Mouse (Mus musculus): ENCODE data around the gene Podxl2.

The Podxl2 gene

DNA sequence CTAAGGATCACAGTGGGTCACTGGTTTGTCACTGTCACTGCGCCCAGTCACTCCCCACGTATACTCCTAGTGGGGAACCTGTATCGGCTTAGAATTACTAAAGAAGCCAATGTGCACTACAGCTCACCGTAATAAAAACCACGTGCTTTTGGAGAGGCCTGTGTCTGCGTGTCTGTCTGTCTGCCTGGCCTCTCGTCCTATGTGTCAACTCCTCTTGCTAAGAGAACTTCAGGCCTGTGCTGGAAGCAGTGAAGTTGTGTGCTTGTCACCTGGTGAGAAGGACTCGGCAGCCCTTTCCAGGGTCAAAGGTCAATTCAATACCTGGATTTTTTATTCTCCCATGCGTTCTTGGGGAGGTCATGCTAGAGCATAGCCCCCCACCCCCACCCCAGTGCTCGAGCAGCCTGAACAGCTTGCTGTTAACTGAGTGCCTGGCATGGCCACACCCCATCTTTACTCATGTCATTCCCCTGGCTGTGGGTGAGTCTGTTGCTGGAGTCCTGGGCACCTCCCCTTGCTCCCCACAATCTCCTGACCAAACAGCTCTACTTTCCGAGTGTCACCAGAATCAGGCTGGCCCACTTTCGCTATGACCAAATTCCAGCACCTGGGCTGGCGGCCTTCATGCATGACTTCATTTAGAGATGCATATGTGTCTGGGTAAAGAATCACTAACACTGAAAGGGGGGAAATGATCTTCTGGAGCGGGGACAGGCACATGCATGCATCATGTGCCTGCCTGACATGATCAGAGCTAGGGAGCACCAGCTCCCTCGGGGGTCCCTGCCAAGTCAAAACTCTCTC, 46.4 kb downstream of the Podxl2 start:
- no peak for DNase-seq (ENCODE audit: low read depth, low spot score)

DNA sequence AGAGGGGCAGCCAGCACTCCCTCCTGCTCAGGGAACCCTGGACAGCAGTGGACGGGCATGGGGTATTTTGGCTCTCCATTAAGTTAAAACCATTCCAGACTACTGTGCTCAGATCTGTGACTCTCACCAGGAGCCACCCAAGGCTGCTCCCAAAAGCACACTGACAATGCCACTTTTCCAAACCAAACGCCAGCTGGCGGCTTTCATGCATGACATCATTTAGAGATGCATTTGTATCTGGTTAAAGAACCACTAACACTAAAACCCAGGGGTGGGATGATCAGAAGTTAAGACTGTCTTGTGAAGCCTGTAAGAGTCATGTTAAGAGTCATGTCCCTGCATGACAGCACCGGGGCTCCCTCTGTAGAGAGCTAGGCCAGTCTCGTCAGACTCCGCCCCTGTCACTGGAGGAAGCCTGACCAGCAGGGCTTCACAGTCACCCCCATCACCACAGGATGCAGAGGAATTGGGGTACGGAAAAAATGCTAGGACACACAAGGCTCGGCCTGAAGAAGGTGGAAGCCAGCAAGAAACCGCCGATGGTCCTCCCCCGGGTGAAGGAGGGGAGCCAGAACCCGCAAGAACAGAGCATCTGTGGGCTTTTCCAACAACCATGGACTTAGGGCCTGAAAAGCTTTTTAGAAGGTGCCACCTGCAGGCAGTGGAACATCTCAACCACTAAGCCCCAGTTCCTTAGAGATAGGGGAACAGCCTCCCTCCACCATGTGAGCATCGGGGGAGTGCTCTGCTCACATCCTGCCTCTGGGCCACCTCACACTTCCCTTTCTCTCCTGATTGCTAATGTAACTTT, 47.2 kb downstream of the Podxl2 start:
- no peak for DNase-seq (ENCODE audit: low read depth, low spot score)

DNA sequence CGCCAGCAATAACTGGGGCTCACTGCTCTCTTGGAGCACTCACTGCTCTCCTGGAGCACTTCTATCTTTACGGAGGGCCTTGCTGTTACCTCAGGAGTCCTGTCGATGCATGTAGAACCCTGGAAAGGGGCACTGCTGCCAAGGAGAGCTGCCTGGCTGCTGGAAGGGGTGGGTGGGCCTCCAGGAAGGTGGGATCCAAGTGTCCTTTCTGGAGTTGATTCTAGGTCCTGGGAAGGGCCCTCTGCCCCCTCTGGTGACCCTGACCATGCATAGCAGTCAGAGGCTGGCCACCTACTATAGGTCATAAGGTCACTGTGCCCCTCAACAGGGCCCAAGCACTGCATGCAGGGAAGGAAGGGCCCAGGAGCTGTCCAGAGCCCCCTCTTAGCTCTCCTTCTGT, 47.9 kb downstream of the Podxl2 start:
- no peak for DNase-seq (ENCODE audit: low read depth, low spot score)

DNA sequence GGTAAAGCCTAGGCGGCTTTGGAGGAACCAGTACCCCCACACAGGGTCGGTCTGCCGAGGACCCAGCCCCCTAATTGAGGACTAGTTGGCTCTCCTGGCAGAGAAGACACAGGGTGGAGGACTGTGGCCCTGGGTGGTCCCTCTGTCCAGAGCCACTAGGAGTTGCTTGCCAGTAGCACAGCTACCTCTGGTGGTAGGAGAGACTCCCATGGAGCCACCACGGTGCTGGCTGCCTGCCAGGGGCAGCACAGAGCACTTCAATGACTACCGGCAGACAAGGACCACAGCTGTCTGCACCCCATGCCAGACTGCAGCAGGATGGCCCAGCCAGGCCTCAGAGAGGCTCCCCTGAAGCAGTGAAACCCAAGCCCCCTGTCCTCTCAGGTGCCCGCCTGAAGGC, 48.3 kb downstream of the Podxl2 start:
- DNase-seq (ENCODE audit: low read depth, low spot score) = no peak

DNA sequence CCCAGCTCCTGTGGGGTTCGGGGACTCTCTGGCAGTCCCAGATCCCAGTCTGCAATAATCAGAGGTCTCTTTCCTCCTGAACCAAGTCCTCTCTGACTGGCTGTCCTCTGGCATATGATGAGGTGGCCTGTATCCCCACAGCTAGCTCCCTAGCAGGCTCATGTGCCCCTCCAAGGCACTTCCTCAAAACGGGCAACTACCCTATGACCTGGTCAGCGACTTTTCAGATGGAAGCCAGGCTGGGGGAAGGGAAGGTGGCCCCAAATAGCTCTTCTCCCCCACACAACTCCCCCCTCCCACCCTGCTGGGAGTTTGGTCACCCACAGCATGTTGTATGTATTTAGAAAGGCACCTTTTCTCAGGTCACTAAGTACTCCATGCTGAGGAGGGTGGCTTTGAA, 48.8 kb downstream of the Podxl2 start:
- no peak for DNase-seq (ENCODE audit: low read depth, low spot score)

DNA sequence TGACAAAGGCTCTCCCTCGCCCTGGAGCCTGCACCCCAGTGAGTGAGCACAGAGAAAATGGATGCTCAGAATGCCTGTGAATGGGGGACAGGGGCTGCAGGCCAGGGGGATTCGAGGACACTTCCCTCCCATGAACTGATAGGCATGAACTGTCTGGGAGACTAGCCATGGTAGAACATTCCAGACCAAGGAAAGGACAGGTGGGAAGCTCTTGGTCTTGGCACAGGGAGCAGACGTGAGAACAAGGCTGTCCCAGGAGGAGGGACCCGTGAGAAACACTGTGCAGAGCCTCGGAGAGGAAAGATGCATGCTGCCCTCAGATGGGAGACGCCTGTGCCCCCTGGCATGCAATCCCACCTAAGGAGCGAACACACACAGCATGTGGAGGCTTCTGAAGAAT, 50.7 kb downstream of the Podxl2 start:
- no peak for DNase-seq (ENCODE audit: low read depth, low spot score)

DNA sequence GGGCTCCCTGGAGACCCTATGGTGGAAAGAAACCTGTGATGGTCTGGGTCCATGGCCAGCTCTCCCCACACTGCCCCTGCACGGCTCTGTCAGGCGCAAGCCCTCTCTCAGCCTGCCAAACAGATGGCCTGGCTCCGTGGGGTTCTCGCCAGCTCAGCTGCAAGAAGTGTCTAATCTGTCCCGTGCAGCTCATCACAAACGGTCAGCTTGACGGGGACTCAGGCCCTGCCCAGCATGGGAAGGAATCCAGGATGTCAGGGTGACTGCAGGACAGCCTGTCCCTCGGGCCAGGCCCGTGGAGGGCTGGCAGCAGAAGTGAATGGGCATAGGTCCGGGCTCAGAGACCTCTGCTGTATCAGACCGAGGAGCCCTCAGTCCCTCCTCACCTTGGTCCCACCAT, 52.9 kb downstream of the Podxl2 start:
- no peak for DNase-seq (ENCODE audit: low read depth, low spot score)

DNA sequence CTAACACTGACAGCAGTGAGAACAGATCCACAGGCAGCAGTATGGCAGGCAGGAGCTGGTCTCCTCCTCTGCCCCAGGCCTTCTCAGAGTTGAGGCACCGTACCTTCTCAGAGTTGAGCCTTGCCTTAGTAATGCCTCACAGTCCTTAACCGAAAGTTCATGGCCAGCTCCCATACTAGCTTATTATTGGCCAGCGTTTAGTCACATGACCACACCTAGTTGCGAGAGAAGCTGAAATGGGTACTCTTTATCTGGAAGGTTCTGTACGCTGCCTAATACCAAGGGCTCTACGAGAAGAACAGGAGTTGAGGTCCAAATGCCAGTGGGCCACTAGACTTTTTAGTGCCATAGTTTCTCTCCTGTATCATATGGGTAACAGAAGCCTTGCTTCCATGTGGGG, 53.5 kb downstream of the Podxl2 start:
- no peak for DNase-seq (ENCODE audit: low read depth, low spot score)

DNA sequence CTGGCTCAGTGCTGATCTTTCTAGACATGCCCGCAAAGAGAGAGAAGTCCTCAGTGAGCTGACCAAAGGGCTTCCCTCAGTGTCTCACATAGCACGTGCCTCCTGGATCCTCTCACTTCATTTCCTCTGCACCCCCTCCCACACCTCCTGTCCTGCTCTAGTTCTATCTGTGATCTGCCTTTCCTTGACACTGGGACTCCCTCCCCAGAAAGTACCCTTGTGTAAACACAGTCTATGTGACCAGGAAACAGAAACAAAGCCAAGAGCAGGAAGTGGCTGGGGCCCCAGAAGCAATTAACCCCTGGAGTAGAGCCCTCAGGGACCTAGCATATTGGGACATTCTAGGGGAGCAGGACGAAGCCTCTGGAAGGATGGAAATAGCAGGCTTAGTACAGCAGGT, 54.0 kb downstream of the Podxl2 start:
- no peak for DNase-seq (ENCODE audit: low read depth, low spot score)

DNA sequence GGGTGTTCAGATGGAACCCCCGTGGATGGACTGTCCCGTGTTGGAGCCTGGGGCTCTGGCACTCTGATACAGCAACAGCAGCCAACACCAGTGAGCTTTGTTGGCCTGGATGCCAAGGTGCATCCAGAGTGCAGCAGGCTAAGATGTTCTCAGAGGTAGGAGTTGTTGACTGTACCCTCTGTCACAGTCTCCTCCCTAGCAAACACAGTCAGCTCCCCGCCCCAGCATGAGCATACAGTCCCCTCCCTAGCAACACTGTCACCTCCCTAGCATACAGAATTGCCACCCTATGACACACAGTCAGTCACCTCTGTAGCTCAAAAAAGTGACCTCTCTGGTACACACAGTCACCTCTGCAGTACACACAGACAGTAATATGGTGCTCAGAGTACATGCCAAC, 57.9 kb downstream of the Podxl2 start:
- DNase-seq (ENCODE audit: low read depth, low spot score) = no peak

DNA sequence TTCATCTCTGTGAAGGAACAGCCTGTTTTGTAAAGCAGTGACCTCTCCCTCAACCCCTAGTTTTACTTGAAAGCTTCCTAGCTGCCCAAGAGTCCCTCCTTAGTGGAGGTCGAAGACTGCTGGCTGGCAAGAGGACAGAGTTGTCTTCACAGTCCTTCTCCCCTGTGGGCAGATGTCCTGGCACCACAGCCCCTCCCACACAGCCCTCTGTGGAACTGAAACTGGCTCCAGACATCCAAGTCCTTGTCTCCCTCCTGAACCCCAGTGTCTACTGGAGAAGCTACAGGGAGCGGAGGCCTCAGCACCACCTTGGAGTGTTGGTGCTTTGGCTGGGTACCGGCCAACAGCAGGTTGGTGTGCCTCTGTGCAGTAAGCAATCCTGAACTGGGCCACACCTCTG, 59.4 kb downstream of the Podxl2 start:
- no peak for DNase-seq (ENCODE audit: low read depth, low spot score)

DNA sequence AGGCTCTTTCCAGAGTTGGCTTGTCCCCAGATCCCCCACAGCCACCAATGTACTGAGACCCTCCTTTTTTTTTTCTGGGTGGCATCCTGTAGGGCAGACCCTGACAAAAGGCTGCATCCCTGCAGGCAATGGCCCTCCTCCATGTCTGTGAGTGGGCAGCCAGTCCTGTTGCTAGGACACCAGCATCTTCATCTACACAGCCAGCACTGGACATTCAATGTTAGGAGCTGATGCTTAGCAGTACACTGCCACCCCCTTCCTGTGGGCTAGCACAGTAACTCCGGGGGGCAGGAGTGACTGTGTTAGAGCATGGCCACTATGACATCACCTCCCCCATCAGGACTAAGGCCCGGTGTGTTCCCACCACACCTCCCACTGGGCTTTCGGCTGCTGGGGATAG, 59.8 kb downstream of the Podxl2 start:
- DNase-seq (ENCODE audit: low read depth, low spot score) = no peak

DNA sequence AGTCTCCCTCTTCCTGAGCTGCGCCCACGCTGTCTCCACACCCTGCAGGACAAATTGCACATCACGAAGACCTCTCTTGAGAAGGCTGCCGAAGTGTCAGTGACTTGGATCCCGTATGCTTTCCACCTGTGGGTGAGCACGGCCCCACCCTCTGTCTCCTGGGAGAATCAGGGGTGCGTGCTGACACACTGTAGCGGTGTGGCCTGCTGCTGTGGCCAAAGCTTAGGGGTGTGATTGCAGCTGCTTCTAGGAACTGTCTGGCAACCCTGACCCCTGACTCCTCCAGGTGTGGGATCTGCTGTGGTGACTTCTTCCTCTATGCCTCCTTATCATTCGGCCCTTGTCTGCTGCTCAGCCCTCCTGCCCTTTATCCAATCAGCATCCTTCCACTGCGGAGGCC, 61.0 kb downstream of the Podxl2 start:
- DNase-seq (ENCODE audit: low read depth, low spot score) = no peak

DNA sequence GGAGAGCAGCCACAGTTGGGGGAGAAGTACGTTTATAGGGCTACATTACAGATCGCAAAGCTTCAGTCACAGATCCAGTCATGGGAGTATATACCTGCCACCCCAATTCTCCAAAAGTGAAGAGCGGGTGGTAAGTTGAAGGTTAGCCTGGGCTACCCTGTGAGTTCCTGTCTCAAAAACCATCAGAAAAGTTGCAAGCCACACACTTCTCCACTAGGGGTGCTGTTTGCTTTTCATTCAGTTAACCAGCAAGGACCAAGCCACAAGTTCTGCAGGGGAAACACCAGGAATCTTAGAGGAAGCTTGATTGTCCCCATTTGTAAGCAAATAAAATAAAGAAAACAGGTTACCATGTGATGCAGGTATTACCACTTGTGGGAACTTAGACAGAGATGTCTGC, 62.0 kb downstream of the Podxl2 start:
- DNase-seq (ENCODE audit: low read depth, low spot score) = peak; percentile 32

DNA sequence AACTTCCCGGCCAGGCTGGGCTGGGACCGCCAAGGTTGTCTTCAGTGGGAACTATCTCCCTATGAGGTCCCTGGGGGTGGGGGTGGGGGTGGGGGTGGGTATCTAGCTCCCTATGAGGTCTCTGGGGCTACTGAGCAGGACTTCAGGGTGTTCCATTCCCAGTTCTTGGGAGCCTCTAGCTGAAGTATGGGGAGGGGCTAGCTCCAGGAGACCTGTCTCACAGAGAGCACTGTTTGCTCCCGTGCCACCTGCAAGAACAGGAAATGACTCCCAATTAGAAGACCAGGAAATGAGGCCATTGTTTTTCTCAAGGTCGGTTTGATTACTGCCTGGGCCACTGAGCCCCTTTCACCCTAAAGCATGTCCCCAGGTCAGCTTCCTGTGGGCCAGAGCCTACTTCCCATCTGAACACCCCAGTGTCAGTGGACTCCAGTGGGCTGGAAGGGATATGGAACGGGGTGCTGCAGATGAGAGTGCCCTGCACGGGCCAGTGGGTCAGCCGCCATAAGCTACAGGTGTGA, 62.9 kb downstream of the Podxl2 start:
- DNase-seq (ENCODE audit: low read depth, low spot score) = no peak

DNA sequence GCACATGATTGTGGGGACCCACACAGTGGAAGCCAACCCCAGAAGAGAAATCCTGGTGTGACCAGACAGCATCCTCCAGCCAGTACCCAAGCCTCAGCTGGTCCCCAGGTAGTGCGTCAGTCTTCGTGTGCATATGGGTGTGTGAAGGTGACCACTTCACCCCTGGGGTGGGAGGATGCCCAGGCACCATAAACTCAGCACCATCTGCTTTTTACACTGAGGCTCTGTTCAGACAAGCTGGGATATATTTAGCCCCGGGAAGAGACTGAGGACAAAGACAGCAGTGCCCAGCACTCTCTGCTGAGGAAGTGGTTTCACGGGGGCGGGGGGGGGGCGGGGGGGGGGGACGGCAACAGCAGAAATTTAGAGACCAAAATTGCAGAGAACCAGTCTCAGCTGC, 63.4 kb downstream of the Podxl2 start:
- DNase-seq (ENCODE audit: low read depth, low spot score) = no peak

DNA sequence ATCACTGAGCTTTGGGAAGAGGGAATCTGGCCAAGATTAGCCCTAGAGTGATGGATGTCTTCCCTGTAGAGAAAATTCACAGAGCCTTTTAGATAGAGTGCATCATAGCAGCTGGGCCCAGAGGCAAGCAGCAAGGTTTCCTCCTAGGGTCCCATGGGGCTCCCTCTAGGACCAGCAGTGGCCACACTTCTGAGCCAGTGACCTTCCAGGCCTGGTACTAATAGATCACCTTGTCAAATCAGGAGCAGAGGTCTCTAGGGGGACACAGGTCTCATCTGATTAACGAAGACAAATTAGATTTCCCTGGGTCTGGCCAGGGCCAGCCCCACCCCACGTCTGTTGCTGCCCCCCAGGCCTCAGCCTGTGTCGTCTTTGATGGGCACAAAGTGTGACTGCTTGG, 64.6 kb downstream of the Podxl2 start:
- DNase-seq (ENCODE audit: low read depth, low spot score) = no peak

DNA sequence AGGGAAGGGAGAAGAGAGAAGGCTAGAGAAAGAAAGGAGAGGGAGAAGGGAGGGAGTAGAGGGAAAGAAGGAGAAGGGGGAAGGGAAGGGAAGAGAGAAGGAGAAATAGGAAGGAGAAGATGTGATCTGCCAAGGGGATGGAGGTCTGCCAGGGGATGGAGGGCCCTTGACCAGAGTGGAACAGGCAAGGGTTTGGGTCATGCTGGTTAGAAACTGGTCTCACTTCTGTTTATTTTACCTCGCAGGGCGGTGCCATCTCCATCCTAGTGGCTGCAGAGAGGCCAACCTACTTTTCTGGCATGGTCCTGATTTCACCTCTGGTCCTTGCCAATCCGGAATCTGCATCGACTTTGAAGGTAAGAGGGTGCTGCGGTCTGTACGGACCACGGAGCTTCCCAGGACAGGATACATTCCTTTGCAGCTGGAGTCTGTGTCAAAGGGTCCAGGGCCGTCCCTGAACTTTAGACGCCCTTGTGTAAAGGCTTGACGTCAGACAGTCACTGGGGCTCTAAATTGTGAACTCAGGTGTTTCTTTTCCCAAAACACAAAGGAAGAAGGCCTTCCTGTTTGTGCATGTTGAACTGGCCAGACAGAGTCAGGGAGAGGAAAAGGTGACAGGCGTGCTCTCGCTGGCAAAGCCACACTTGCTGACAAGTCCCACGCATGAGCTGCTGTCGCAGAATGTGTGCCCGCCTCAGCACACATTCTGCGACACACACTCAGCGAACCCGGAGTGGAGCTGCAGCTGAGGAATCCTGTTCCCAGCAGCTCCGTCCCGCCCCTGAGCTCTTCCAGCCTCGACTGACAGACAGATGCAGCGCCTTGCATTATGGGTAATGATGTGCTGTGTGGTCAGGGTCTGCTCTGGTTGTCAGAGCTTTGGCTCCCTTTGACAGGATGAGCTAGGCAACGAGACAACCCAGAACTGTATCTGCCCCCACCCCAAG, 65.5 kb downstream of the Podxl2 start:
- no peak for DNase-seq (ENCODE audit: low read depth, low spot score)

DNA sequence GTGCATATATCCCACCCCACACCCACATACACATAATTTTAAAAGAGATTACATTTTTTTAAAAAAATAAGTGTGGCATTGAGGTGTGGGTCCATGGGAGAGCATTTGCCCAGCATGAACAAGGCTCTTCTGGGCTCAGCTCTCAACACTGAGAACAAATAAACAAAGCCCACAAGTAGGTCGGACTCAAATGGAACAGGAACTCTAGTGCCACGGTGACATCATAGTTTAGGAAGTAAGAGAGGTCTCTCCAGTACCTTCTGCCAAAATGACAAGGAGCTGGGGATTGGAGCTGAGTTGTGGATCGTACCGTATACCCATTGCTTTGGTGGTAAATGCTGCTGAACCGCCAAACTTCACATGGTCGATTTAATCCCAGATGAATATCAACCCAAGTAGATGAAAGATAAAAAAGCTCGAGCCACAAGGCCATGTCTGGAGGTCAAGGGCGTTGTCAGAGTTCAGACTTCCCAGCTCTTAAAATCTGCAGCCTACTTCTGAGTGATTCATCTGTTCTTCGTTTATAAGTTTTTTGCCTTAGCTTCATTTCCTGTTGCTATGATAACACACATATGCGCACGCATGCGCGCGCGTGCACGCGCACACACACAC, 69.8 kb downstream of the Podxl2 start:
- DNase-seq (ENCODE audit: low read depth, low spot score) = no peak

DNA sequence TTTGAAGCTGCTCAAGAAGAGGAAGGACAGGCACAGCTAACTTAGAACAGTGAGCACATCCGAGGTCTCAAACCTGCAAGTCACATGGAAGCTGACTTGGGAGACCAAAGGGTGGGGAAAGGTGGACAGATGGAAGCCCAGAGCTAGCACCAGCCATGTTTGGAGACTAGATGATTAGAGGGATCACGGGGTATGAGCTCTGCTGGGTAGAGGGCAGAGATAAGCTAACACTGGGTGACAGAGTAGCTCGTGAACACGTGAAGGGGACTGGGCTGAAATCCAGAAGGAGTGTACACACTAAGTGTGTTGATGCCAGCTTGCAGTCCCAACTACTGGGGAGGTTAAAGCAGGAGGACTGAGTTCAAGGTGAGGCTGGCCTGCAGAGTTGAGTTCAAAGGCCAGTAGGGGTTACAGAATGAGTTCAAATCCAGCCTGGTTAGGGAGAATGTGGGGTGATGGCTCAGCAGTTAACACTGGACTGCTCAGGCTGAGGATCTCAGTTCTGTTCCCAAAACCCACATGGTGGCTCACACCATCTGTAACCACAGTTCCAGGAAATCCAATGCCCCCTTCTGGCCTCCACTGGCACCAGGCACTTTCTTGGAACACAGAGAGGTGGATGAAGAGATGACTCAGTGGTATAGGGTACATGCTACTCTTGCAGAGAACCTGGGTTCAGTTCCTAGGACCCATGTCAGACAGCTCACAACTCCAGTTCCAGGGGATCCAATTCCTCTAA, 70.7 kb downstream of the Podxl2 start:
- DNase-seq (ENCODE audit: low read depth, low spot score) = no peak

DNA sequence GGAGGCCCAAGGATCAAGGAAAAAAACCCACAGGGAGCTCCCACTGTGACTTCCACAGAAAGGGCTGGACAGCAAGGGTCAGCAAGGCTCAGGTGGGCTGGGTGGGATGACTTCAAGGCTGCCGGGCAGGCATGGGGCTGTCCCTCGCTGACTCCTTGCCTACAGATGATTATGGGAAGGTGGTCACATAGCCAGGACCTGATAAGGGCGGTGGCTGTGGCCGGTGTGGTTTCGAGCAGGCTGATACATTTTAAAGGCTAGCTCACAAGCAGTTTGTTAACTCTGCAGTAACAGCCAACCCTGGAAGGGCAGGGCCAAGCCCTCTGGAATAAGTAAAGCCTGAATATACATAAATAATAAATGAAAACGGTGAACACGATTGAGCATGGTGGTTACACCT, 71.8 kb downstream of the Podxl2 start:
- DNase-seq (ENCODE audit: low read depth, low spot score) = no peak
